Mouse (Mus musculus) activated CD4-positive, CD25-positive, alpha-beta regulatory T cell, adult 4 months (primary cell): Measurements from ENCODE around the gene Gm6096. TPM values are rescaled to one million over a fixed set of nuclear protein-coding genes. Genes with fewer than 3 reads are reported as not detected.
"Not testable (repeated sequence)": the region's sequence is repeated elsewhere in the genome, so short reads cannot be mapped to it uniquely, and the experiment has no call there.

Experiments used
- ATAC-seq: one replicate; pipeline ENCODE4 v1.8.0; 2017
- polyA plus RNA-seq, 2 experiments: library from polyadenylated mRNA; unstranded; fragments of 100-300 nt; shearing (Covaris generic); gene quantifications; one replicate each; pipeline ENCODE4 v1.2.1; 2017

Gm6096 gene
- polyA plus RNA-seq, result not detected

DNA sequence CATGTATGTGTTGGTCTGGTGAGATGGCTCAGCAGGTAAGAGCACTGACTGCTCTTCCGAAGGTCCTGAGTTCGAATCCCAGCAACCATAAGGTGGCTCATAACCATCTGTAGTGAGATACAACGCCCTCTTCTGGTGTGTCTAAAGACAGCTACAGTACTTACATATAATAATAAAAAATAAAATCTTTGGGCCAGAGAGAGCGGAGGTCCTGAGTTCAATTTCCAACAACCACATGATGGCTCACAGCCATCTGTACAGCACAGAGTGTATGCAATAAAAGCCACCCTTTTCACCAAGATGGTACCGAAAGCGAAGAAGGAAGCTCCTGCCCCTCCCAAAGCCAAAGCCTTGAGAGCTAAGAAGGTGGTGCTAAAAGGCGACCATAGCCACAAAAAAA lies at the start of gene Gm6096:
Gm6096 (plus strand) TSS at position 301 of the 400 bp plus-strand sequence.
- ATAC-seq, result no peak

- not testable (repeated sequence) for ATAC-seq
These were observed 48.7 kb upstream of the Gm6096 start for GRCm38 (mm10) chr7:34202147-34202546.

DNA sequence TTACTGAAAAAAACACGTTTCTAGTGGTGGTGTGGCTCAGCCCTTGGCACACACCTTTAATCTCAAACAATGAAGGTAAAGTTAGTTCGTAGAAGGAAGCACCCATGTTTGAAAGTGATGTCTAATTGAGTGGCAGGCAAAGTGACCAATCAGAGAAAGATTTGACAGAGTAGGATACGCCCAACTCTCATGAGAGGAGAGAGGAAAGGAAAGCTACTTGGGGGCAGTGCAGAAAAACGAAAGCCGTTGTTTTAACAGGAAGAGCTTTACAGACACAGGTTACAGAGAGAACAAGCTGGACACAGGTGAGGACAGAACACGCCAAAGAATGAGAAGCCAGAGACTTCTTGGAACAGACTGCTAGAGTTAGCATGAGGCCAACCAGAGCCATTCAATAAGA lies 44.5 kb upstream of the Gm6096 start:
- ATAC-seq, result no peak

- ATAC-seq, result no peak
These were observed 42.7 kb upstream of the Gm6096 start for GRCm38 (mm10) chr7:34208027-34208745.

DNA sequence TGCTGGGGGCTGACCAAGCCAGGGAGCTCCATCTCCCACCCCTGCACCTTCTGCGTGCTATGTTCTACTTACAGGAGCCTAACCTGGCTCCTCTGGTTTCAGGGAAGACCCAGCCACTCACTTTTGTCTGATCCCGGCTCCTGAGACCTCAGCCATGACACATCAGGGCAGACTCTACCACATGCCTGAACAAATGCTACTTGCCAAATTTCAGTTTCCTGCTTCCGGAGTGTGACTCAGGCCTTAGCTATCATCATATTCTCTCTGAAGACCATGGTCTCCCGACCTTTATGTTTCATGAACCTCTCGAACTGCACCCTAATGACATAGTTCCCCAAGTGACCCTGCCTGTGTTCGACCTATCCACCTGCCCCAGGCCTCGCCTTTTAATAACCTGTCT lies 37.6 kb upstream of the Gm6096 start:
- no peak for ATAC-seq

DNA sequence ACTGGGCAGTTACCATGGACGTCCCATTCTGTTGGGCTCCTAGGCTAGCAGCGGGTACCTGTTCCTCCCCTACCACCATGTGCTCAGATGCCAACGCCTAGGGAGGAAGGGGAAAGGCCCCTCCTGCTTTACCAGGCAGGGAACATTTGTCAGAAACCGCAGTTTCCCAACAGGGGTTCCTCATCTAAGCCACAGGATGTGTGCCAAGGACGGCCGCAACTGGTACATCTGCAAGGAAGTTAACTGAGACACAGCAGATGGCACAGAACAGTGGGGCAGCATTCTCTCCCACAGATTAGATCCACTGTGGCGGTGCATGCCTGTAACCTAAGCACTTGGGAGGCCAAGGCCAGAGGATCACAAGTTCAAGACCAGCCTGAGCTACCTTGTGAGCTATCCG lies 36.2 kb upstream of the Gm6096 start:
- no peak for ATAC-seq

DNA sequence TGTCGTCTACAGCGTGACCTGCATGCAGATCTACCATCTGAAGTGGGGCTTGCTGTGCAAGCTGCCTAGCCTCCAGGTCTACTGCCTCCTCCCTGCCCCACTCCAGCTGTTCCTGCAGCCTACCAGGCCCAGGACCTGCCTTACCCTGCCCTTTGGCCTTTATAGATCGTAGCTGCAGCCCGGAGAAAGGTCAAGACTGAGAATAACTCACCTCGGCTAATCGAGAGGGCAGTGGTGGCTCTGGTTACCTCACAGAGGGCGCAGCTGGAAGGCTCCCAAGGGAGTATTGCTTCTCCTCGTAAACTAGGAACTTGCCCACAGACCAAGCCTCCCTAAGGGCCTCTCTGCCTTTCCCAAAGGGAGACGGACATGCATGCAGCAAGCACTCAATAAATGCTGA lies 35.4 kb upstream of the Gm6096 start:
- ATAC-seq, result no peak

DNA sequence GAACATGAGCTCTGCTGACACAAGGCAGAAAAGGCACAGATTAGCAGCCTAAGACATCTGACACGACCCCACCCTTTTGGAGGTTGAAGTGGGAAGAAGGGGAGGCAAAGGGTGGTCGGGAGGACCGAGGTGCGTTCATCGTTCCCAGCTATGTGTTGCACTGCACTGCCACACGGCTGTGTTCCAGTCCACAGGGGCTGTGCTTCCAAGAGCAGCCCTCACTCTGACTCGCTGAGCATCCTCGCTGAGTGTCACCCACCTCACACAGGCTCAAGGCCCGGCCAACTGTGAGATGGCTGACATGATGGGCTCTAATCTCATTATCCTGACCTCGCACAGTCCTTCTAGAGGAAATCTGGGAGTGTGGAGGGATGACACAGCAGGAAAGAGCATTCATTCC lies 34.4 kb upstream of the Gm6096 start:
- no peak for ATAC-seq

DNA sequence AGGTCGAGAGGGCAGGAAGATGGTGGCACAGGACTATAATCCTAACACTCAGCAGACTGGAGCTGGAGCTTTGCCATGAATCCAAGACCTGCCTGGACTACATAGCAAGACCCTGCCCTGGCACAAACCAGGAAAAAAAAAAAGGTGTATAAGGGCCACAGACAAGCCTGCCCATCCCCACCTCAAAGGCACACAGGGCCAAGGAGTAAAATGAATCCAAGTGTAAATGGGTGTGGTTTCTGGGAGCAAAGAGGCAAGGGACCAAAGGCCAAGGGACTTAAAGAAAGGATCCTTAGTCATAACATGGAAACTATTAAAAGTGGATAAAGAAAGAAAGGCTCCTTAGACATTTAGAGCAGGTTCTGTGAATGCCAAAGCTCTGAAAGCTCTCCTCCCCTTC lies 32.3 kb upstream of the Gm6096 start:
- no peak for ATAC-seq

DNA sequence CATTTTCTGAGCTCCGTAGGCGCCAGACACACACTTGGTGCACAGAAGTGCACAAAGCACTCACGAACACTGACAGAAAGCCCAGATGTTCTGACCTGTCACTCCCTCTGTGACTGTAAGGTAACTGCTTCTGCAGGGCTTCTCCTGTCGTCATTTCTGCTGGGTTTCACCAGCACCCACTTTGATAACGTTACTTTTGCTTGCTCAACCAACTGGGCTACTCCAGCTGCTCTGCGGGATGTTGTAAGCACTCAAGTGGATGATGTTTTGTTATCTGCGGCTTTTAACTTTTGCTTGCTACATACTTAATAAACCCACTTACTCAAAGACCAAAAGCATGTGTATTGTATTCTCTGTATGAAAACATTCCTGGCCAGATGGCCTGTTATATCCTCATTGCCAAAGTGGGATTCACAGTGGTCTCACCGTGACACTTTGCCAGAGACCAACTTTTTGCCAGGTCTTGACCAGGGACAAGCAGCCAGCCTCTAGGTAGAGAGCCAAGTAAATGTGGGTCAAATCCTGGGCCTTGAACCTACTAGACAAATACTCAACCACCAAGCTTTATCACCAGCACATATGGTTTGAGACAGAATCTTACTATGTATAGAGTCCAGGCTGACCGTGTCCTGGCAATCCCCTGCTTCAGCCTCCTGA lies 29.1 kb upstream of the Gm6096 start:
- no peak for ATAC-seq

GRCm38 (mm10) chr7:34222340-34222739 lies 28.5 kb upstream of the Gm6096 start:
- ATAC-seq, result no peak

DNA sequence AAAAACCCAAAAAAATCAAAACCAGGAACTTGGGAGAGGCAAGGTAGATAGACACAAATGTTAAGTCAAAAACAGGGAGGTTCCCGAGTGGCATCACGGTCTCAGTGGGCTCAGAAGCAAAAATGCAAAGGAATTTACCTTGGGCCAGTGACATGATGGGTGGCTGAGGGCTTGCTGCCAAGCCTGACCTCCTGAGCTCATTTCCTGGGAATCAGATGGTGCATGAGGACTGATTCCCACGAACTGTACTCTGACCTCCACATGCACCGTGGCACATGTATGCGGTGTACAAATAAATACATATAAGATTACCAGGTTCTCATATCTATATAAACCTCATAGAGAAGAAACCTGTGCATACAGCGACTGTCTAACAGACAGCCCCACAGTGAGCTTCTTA lies 26.5 kb upstream of the Gm6096 start:
- no peak for ATAC-seq

GRCm38 (mm10) chr7:34226086-34226485 lies 24.8 kb upstream of the Gm6096 start:
- no peak for ATAC-seq

GRCm38 (mm10) chr7:34226846-34227245 lies 24.0 kb upstream of the Gm6096 start:
- ATAC-seq, result no peak

DNA sequence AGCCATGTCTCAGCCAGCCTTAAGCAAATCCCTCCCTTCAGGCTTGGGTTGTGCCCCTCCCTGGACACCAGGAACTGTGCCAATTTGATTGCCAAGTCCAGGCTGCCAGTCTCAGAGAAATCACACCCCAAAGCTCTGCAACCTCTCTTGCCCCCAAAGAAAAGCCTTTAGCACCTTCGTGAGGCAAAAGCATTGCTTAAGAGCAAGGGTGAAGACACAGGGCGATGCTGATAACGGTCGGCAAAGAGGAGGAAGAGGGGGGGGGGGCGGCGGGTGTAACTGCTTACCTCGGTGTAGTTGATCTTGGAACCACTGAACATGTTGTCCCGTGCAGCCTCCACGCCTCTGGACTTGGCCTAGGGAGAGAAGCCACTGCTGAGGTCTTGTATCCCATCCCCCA lies 22.2 kb upstream of the Gm6096 start:
- no peak for ATAC-seq

- no peak for ATAC-seq
These were observed 21.7 kb upstream of the Gm6096 start for GRCm38 (mm10) chr7:34229153-34229552.

DNA sequence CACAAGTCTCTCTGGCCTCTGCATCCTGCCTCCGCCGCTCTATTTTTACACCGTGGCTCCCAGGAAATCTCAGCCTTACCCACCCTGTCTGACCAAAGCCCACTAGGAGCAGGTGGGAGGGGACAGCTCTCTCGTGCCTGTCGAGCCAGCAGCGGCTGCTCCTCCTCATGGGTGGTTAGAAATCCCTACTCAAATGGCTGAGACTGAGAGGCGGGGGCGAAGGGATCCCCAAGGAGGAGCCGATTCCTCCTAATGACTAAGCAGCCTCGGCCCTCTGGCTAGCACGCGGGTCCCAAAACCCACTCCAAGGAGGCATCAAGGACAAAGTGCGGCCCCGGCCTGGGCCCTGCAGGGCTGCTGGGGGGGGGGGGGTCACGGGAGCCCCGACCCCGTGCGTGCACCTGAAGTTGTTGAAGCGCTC lies 21.1 kb upstream of the Gm6096 start:
- no peak for ATAC-seq

- ATAC-seq, result peak; percentile 60
These were observed 20.7 kb upstream of the Gm6096 start, which contains the start of gene Gpi1 for GRCm38 (mm10) chr7:34230116-34230515. TSS of gene Gpi1 (minus strand) at chr7:34230336.

DNA sequence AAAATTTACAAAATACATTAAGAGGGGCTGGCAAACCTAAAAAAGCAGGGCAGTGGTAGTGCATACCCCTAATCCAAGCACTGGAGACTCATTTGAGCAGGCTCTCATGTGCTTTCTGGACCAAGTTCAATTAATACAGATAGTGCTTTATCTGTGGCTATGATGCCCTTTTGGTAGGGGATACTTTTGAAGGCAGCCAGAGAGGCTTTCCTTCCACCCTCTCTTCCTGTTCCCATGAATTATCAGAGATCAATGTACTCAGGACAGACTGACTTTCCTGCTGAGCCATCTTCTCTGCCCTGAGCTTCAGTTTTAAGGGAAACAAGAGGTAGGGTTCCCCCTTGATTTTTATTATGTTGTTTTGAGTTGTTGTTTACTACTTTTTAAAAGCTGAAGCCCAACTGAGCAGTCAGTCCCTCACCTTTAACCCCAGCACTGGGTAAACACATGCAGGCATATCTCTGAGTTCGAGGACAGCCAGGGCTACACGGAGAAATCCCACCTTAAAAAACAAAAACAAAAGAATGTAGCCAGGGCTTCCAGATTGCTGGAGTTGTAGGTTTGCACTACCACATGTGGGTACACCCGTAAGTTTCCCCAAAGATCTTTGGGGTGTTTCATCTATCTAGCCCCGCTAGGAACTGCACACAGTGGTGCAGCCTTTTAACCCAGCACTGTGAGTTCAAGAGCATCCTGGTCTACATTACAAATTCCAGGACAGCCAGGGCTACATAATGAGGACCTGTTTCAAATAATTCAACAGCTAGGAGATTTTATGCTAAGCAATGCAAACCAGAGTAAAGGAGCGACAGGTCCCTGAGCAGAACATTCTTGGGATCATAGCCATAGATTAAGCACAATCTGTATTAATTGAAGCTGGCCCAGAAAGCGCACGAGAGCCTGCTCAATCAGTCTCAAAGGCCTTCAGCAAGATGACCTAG lies 17.8 kb upstream of the Gm6096 start:
- ATAC-seq, result no peak

DNA sequence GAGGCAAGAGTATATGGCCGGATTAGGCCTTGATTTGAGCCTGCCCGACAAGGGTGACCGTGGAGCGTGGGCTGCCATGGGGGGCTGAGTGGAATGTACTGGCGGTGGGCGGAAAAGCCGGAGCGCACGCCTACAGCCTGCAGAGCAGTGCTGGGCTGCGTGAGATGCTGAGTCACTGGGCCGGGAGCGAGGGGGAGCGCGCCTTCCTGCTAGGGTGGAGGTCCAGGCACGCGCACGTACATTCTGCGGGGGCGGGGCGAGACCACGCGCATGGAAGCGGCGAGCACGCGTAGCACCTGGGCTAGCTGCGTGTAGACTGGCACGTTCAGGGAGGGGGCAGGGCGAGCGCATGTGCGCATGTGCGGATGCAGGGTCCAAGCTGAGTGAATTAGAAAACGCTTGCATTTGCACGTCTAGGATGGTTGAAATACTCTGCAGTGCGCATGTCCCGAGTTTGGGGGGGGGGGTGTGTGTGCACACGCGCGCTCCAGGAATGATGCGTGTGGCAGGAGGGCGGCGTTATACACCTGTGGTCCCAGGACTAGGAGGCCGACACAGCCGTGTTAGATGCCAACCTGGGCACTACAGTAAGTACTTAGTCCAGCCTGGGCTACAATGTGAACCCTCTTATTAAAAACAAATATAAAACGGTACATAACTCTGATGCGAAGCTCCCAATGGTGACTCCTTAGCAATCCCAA lies 16.8 kb upstream of the Gm6096 start:
- ATAC-seq, result peak; percentile 80

- no peak for ATAC-seq
These were observed 16.0 kb upstream of the Gm6096 start for GRCm38 (mm10) chr7:34234610-34235561.
